ENCODE assay signal across 11 mouse cellular contexts in genomic region chr1:36162687-36163086, GRCm38 (mm10).
DNase-seq lines count a peak whose midpoint lies in the region; ATAC-seq and TF ChIP-seq lines count a peak whose summit lies in the region.
"Had no signal": no experiment of that assay in that cellular context is flagged by ENCODE, and none has a peak within 500 bp of the region (broad histone marks: within the 10 kb centered on the region; RNA-seq: fewer than 3 reads in every experiment).

No protein-coding gene starts in this region.

- TF ChIP-seq CTCF in kidney, postnatal 0 days (IDR thresholded peaks at IDR 0.05; ENCODE audit: low read depth) = no peak

- no peak overlapping the region for H3K27ac ChIP-seq in kidney, postnatal 0 days
- H3K27ac ChIP-seq in kidney, embryonic 14.5 days (ENCODE audit: low read depth, low read length) = no peak overlapping the region

- no peaks in the 10 kb centered on the region for H3K4me1 ChIP-seq in kidney, postnatal 0 days (replicated peaks; ENCODE audit: insufficient read depth, low read length)
- no peaks in the 10 kb centered on the region for H3K4me1 ChIP-seq in kidney, embryonic 14.5 days (ENCODE audit: control insufficient read depth, insufficient read depth, low read length)

- H3K9ac ChIP-seq in kidney, postnatal 0 days (ENCODE audit: low read depth, low read length) = no peak overlapping the region
- no peak overlapping the region for H3K9ac ChIP-seq in kidney, embryonic 14.5 days (ENCODE audit: low read depth, low read length)

- no peak for ATAC-seq in kidney, postnatal 0 days (replicated peaks; ENCODE audit: low FRiP score, low read depth)
- peak; percentile 77 for ATAC-seq in common myeloid progenitor, adult 5-6 weeks (replicated peaks; ENCODE audit: low read depth, poor library complexity, severe bottlenecking)
- no peak for ATAC-seq in kidney, embryonic 14.5 days (ENCODE audit: low FRiP score, low TSS enrichment)

- no peak overlapping the region for H3K4me3 ChIP-seq in kidney, postnatal 0 days (replicated peaks; ENCODE audit: low read depth, low read length)
- no peak overlapping the region for H3K4me3 ChIP-seq in kidney, embryonic 14.5 days (ENCODE audit: low read length)

- peak; percentile 8 for DNase-seq in kidney, postnatal 0 days (ENCODE audit: low spot score)
- DNase-seq in kidney, postnatal 4 days = no peak
- peak; percentile 27 to 35 for DNase-seq in lung, adult 18-20 months
- DNase-seq in naive thymus-derived CD4-positive, alpha-beta T cell, adult 2 months (ENCODE audit: low read depth) = peak; percentile 62
- DNase-seq in retina, postnatal 1 day = no peak
- DNase-seq in cerebellum, adult 9-11 months = no peak
- DNase-seq: cerebellum, postnatal 25 days; kidney, adult 11 months had no signal

- H3K36me3 ChIP-seq in kidney, postnatal 0 days (ENCODE audit: insufficient read depth, low read length) = peaks cover 62% of the 10 kb centered on the region
- H3K36me3 ChIP-seq in kidney, embryonic 14.5 days (ENCODE audit: control insufficient read depth, insufficient read depth, low read length) = peaks cover 79% of the 10 kb centered on the region

- H3K9me3 ChIP-seq in kidney, postnatal 0 days (replicated peaks; ENCODE audit: low read length) = no peaks in the 10 kb centered on the region
- H3K9me3 ChIP-seq in kidney, embryonic 14.5 days (ENCODE audit: control insufficient read depth, low read length) = no peaks in the 10 kb centered on the region

- no peak overlapping the region for H3K4me2 ChIP-seq in kidney, postnatal 0 days (ENCODE audit: low read length)
- H3K4me2 ChIP-seq in kidney, embryonic 14.5 days (replicated peaks; ENCODE audit: low read depth, low read length) = no peak overlapping the region
- H3K4me2 ChIP-seq: midbrain, embryonic 11.5 days had no signal

- no peaks in the 10 kb centered on the region for H3K27me3 ChIP-seq in kidney, postnatal 0 days (ENCODE audit: insufficient read depth, low read length)
- H3K27me3 ChIP-seq in kidney, embryonic 14.5 days (ENCODE audit: control insufficient read depth, insufficient read depth, low read length) = no peaks in the 10 kb centered on the region

- 79% methylated on average over 8 of the region's 8 CpGs for WGBS in kidney, postnatal 0 days
- WGBS in kidney, embryonic 14.5 days = 89% methylated on average over 8 of the region's 8 CpGs

Comparison
In these comparisons a context has a peak if more than half of its experiments do, and no peak if none do; other contexts are left out.
1. DNase-seq: peak in kidney, postnatal 0 days (single experiment), lung, adult 18-20 months (2 of 2) and naive thymus-derived CD4-positive, alpha-beta T cell, adult 2 months (single experiment); none in kidney, postnatal 4 days (0 of 2), retina, postnatal 1 day (single experiment) and cerebellum, adult 9-11 months (single experiment).